Mouse (Mus musculus): ENCODE measurements around the gene Wdr82. TPM values are rescaled to one million over a fixed set of nuclear protein-coding genes. Genes with fewer than 3 reads are reported as not detected.

Wdr82 gene
- polyA plus RNA-seq, 1 experiment = 95.8 TPM

- Histone ChIP-seq H3K36me3 (ENCODE audit: control insufficient read depth, insufficient read depth, low read length) (no peaks in the 10 kb centered on the region), H3K27me3 (ENCODE audit: control insufficient read depth, insufficient read depth, low read length) (no peaks in the 10 kb centered on the region), H3K27ac (ENCODE audit: control insufficient read depth, insufficient read depth, low read length) (no peak overlapping the region), H3K4me1 (replicated peaks; ENCODE audit: control insufficient read depth, insufficient read depth, low read length) (no peaks in the 10 kb centered on the region), H3K4me3 (ENCODE audit: control insufficient read depth, insufficient read depth, low read length) (no peak overlapping the region)
- TF ChIP-seq POLR2A (IDR thresholded peaks at IDR 0.05; ENCODE audit: control insufficient read depth, extremely low read depth, insufficient read depth, low read length, poor library complexity) (no peak), CTCF (IDR thresholded peaks at IDR 0.05; ENCODE audit: borderline replicate concordance, control insufficient read depth, extremely low read depth, insufficient read depth, low read length, poor library complexity) (no peak)
- DNase-seq = no peak
- 77% methylated on average over 10 of the region's 10 CpGs for WGBS
These were observed 31.0 kb upstream of the Wdr82 start for GRCm38 (mm10) chr9:106139763-106140162.

GRCm38 (mm10) chr9:106141955-106142354 is 28.8 kb upstream of the Wdr82 start:
- H3K4me1 ChIP-seq (replicated peaks; ENCODE audit: control insufficient read depth, insufficient read depth, low read length) = no peaks in the 10 kb centered on the region
- H3K27me3 ChIP-seq (ENCODE audit: control insufficient read depth, insufficient read depth, low read length) = no peaks in the 10 kb centered on the region
- TF ChIP-seq CTCF (IDR thresholded peaks at IDR 0.05; ENCODE audit: borderline replicate concordance, control insufficient read depth, extremely low read depth, insufficient read depth, low read length, poor library complexity) (no peak), POLR2A (IDR thresholded peaks at IDR 0.05; ENCODE audit: control insufficient read depth, extremely low read depth, insufficient read depth, low read length, poor library complexity) (no peak)
- no peaks in the 10 kb centered on the region for H3K36me3 ChIP-seq (ENCODE audit: control insufficient read depth, insufficient read depth, low read length)
- H3K4me3 ChIP-seq (ENCODE audit: control insufficient read depth, insufficient read depth, low read length) = no peak overlapping the region
- H3K27ac ChIP-seq (ENCODE audit: control insufficient read depth, insufficient read depth, low read length) = no peak overlapping the region
- 92% methylated on average over 12 of the region's 12 CpGs for WGBS
- no peak for DNase-seq

- Histone ChIP-seq H3K36me3 (ENCODE audit: control insufficient read depth, insufficient read depth, low read length) (no peaks in the 10 kb centered on the region), H3K4me1 (replicated peaks; ENCODE audit: control insufficient read depth, insufficient read depth, low read length) (no peaks in the 10 kb centered on the region), H3K4me3 (ENCODE audit: control insufficient read depth, insufficient read depth, low read length) (no peak overlapping the region), H3K27me3 (ENCODE audit: control insufficient read depth, insufficient read depth, low read length) (peaks cover 5% of the 10 kb centered on the region; the same call in 1 of the 2 replicates), H3K27ac (ENCODE audit: control insufficient read depth, insufficient read depth, low read length) (no peak overlapping the region)
- no peak for DNase-seq
- TF ChIP-seq POLR2A (IDR thresholded peaks at IDR 0.05; ENCODE audit: control insufficient read depth, extremely low read depth, insufficient read depth, low read length, poor library complexity) (no peak), CTCF (IDR thresholded peaks at IDR 0.05; ENCODE audit: borderline replicate concordance, control insufficient read depth, extremely low read depth, insufficient read depth, low read length, poor library complexity) (no peak)
- WGBS = 94% methylated on average over 7 of the region's 7 CpGs
These were observed 26.6 kb upstream of the Wdr82 start for GRCm38 (mm10) chr9:106144176-106144575.

- DNase-seq = no peak
- Histone ChIP-seq H3K27me3 (ENCODE audit: control insufficient read depth, insufficient read depth, low read length) (peaks cover 8% of the 10 kb centered on the region; the same call in 1 of the 2 replicates), H3K4me3 (ENCODE audit: control insufficient read depth, insufficient read depth, low read length) (no peak overlapping the region), H3K27ac (ENCODE audit: control insufficient read depth, insufficient read depth, low read length) (no peak overlapping the region), H3K4me1 (replicated peaks; ENCODE audit: control insufficient read depth, insufficient read depth, low read length) (no peaks in the 10 kb centered on the region), H3K36me3 (ENCODE audit: control insufficient read depth, insufficient read depth, low read length) (no peaks in the 10 kb centered on the region)
- TF ChIP-seq POLR2A (IDR thresholded peaks at IDR 0.05; ENCODE audit: control insufficient read depth, extremely low read depth, insufficient read depth, low read length, poor library complexity) = no peak
- no peak for TF ChIP-seq CTCF (IDR thresholded peaks at IDR 0.05; ENCODE audit: borderline replicate concordance, control insufficient read depth, extremely low read depth, insufficient read depth, low read length, poor library complexity)
- 63% methylated on average over 2 of the region's 2 CpGs for WGBS
These were observed 25.1 kb upstream of the Wdr82 start for GRCm38 (mm10) chr9:106145582-106145981.

- DNase-seq = no peak
- 16% methylated on average over 5 of the region's 5 CpGs for WGBS
- Histone ChIP-seq H3K36me3 (ENCODE audit: control insufficient read depth, insufficient read depth, low read length) (no peaks in the 10 kb centered on the region), H3K27me3 (ENCODE audit: control insufficient read depth, insufficient read depth, low read length) (peaks cover 8% of the 10 kb centered on the region; the same call in 1 of the 2 replicates), H3K4me3 (ENCODE audit: control insufficient read depth, insufficient read depth, low read length) (no peak overlapping the region), H3K4me1 (replicated peaks; ENCODE audit: control insufficient read depth, insufficient read depth, low read length) (no peaks in the 10 kb centered on the region), H3K27ac (ENCODE audit: control insufficient read depth, insufficient read depth, low read length) (no peak overlapping the region)
- no peak for TF ChIP-seq POLR2A (IDR thresholded peaks at IDR 0.05; ENCODE audit: control insufficient read depth, extremely low read depth, insufficient read depth, low read length, poor library complexity)
- TF ChIP-seq CTCF (IDR thresholded peaks at IDR 0.05; ENCODE audit: borderline replicate concordance, control insufficient read depth, extremely low read depth, insufficient read depth, low read length, poor library complexity) = no peak
These were observed 23.4 kb upstream of the Wdr82 start for GRCm38 (mm10) chr9:106147281-106147680.

- no peak for TF ChIP-seq CTCF (IDR thresholded peaks at IDR 0.05; ENCODE audit: borderline replicate concordance, control insufficient read depth, extremely low read depth, insufficient read depth, low read length, poor library complexity)
- TF ChIP-seq POLR2A (IDR thresholded peaks at IDR 0.05; ENCODE audit: control insufficient read depth, extremely low read depth, insufficient read depth, low read length, poor library complexity) = no peak
- H3K27ac ChIP-seq (ENCODE audit: control insufficient read depth, insufficient read depth, low read length) = no peak overlapping the region
- 7% methylated on average over 10 of the region's 10 CpGs for WGBS
- no peaks in the 10 kb centered on the region for H3K36me3 ChIP-seq (ENCODE audit: control insufficient read depth, insufficient read depth, low read length)
- no peak for DNase-seq
- no peaks in the 10 kb centered on the region for H3K4me1 ChIP-seq (replicated peaks; ENCODE audit: control insufficient read depth, insufficient read depth, low read length)
- peaks cover 8% of the 10 kb centered on the region; the same call in 1 of the 2 replicates for H3K27me3 ChIP-seq (ENCODE audit: control insufficient read depth, insufficient read depth, low read length)
- H3K4me3 ChIP-seq (ENCODE audit: control insufficient read depth, insufficient read depth, low read length) = no peak overlapping the region
These were observed 22.8 kb upstream of the Wdr82 start for GRCm38 (mm10) chr9:106147851-106148431.

Data from thymus, adult 2 months (tissue).